Comparison of ENCODE assay signal across 14 mouse cellular contexts in genomic region chr19:34165891-34166290, GRCm38 (mm10). TPM values are rescaled to one million over a fixed set of nuclear protein-coding genes. Genes with fewer than 3 reads are reported as not detected.
A peak's percentile ranks its signal among the peaks of the same experiment; 100 is the strongest.
DNase-seq lines count a peak whose midpoint lies in the region; ATAC-seq lines count a peak whose summit lies in the region.
"Had no signal": no experiment of that assay in that cellular context is flagged by ENCODE, and none has a peak within 500 bp of the region (broad histone marks: within the 10 kb centered on the region; RNA-seq: fewer than 3 reads in every experiment).

Ankrd22 (minus strand) TSS chr19:34166053.

- DNase-seq in lung, adult 18-20 months: peak; percentile 61 to 75
- DNase-seq in lung, postnatal 14 days: no peak
- DNase-seq in lung, postnatal 36 days: peak; percentile 65
- peak; percentile 27 for DNase-seq in urinary bladder, adult 2 months (ENCODE audit: low spot score)
- DNase-seq in kidney, adult 9 months: no peak
- no peak for DNase-seq in left cerebral cortex, adult 11 months (ENCODE audit: low spot score)
- no peak for DNase-seq in left cerebral cortex, adult 9 months (ENCODE audit: low spot score in 2 of 2)
- DNase-seq: cerebellum, postnatal 14 days; gastrocnemius, postnatal 10 days had no signal

- 0 out of 2 replicates have a peak within 1 kb of the TSS, but pooled peaks have one; percentile 6 for H3K4me3 ChIP-seq in embryonic facial prominence, embryonic 15.5 days (replicated peaks)
- H3K4me3 ChIP-seq: forebrain, embryonic 10.5 days; kidney, embryonic 15.5 days; left cerebral cortex, adult 2 months had no signal

- peak; percentile 80 for ATAC-seq in embryonic facial prominence, embryonic 15.5 days (ENCODE audit: insufficient number of reproducible peaks, low FRiP score, low TSS enrichment, low read depth)

- H3K27me3 ChIP-seq in embryonic facial prominence, embryonic 15.5 days: no peaks in the 10 kb centered on the region
- H3K27me3 ChIP-seq: kidney, embryonic 15.5 days had no signal

- no peaks in the 10 kb centered on the region for H3K9me3 ChIP-seq in embryonic facial prominence, embryonic 15.5 days (replicated peaks)
- H3K9me3 ChIP-seq: forebrain, embryonic 10.5 days; kidney, embryonic 15.5 days had no signal

- H3K9ac ChIP-seq in embryonic facial prominence, embryonic 15.5 days: no peak within 1 kb of the TSS
- H3K9ac ChIP-seq: kidney, embryonic 15.5 days had no signal

- H3K27ac ChIP-seq in embryonic facial prominence, embryonic 15.5 days (replicated peaks): peak within 1 kb of the TSS; percentile 55; the same call in 1 of the 2 replicates
- H3K27ac ChIP-seq: forebrain, embryonic 10.5 days; kidney, embryonic 15.5 days; left cerebral cortex, adult 2 months; macrophage had no signal

- no peak within 1 kb of the TSS for H3K4me2 ChIP-seq in embryonic facial prominence, embryonic 15.5 days (replicated peaks)
- H3K4me2 ChIP-seq: kidney, embryonic 15.5 days had no signal

- H3K36me3 ChIP-seq in embryonic facial prominence, embryonic 15.5 days: no peaks in the 10 kb centered on the region
- H3K36me3 ChIP-seq: forebrain, embryonic 10.5 days; kidney, embryonic 15.5 days had no signal

- no peaks in the 10 kb centered on the region for H3K4me1 ChIP-seq in embryonic facial prominence, embryonic 15.5 days
- H3K4me1 ChIP-seq: kidney, embryonic 15.5 days had no signal

- 50% methylated on average over 5 of the region's 5 CpGs for WGBS in embryonic facial prominence, embryonic 15.5 days

RNA-seq across cellular contexts. Expression of gene Ankrd22, which starts in this region (rescaled TPM):
- polyA plus RNA-seq in embryonic facial prominence, embryonic 15.5 days (2015; fragmentation: Nextera tagmentation; extraction: Ambion mirVana): 7.3 and 8.2 TPM in 2 replicates
- 22.2 and 24.8 TPM in 2 replicates for polyA plus RNA-seq in urinary bladder, adult 2 months (2012; rRNA removed)

Comparison
In these comparisons a context has a peak if more than half of its experiments do, and no peak if none do; other contexts are left out.
1. DNase-seq: peak in lung, adult 18-20 months (2 of 2), lung, postnatal 36 days (single experiment) and urinary bladder, adult 2 months (single experiment); none in lung, postnatal 14 days (single experiment), kidney, adult 9 months (single experiment), left cerebral cortex, adult 11 months (single experiment) and left cerebral cortex, adult 9 months (0 of 2).